Mouse (Mus musculus): ENCODE measurements around the gene Eprs. TPM values are rescaled to one million over a fixed set of nuclear protein-coding genes. Genes with fewer than 3 reads are reported as not detected.
A peak's percentile ranks its signal among the peaks of the same experiment; 100 is the strongest.

Gene Eprs
- polyA plus RNA-seq, 1 experiment from 2014 or later: 158 TPM

DNA sequence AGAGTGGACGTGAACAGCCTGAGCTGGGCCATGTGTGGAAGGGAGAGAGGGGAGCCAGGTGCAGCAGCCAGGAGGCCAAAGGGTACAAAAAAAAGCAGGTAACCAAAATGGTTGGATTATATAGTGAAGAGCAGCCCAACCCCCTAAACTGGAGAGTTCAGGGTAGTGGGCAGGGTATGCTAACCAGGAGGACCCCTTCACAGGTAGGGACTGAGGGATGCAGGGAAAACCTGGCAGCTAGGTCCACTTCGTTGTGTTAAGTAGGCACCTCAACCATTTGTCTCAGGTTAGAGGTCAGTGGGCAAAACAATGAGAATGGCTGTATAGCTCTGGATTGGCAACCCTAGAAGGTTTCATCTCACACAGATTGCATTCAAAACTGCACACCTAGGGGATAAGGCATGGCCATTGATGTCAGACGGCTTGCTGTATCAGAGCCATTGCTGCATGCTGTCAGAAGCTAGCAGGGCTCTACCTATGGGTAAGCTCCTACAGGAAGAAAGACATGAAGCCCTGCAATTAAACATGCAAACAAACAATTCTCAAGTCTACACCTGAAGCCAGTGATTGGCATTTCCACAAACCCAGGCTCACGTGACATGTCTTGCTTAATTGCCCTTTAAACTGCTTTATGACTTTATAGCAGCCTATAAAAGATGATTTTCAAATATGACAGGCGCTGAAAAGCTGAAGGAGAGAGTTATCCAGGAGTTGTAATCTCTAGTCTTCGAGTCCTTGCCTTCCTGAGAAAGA is 68.6 kb downstream of the Eprs start:
- no peak overlapping the region for H3K4me2 ChIP-seq (ENCODE audit: low read depth, low read length)
- ATAC-seq (ENCODE audit: low read depth): no peak
- peaks cover 24% of the 10 kb centered on the region for H3K36me3 ChIP-seq (ENCODE audit: control insufficient read depth, insufficient read depth, low read length)
- H3K4me3 ChIP-seq (ENCODE audit: low read depth, low read length): no peak overlapping the region
- H3K27me3 ChIP-seq (ENCODE audit: control insufficient read depth, insufficient read depth, low read length): no peaks in the 10 kb centered on the region
- WGBS: 74% methylated on average over 6 of the region's 6 CpGs
- no peak overlapping the region for H3K27ac ChIP-seq (ENCODE audit: low read depth, low read length)
- no peaks in the 10 kb centered on the region for H3K9me3 ChIP-seq (ENCODE audit: control insufficient read depth, low read length)
- H3K9ac ChIP-seq (replicated peaks; ENCODE audit: low read depth, low read length): no peak overlapping the region
- H3K4me1 ChIP-seq (ENCODE audit: control insufficient read depth, insufficient read depth, low read length): no peaks in the 10 kb centered on the region

DNA sequence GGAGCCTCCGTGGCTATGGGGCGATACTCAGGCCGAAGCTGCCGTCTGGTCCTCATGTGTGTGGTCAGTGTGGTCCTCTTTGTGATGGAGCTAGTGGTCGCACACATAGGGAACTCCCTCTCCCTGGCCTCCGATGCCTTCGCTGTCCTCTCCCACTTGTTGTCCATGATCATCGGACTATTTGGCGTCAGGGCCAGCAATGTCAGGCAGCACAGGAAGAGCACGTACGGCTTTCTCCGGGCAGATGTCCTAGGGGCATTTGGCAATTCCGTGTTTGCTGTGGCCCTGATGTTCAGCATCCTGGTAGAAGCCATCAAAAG is 69.1 kb downstream of the Eprs start:
- Histone ChIP-seq H3K4me1 (ENCODE audit: control insufficient read depth, insufficient read depth, low read length) (no peaks in the 10 kb centered on the region), H3K9me3 (ENCODE audit: control insufficient read depth, low read length) (no peaks in the 10 kb centered on the region), H3K4me3 (ENCODE audit: low read depth, low read length) (no peak overlapping the region), H3K27me3 (ENCODE audit: control insufficient read depth, insufficient read depth, low read length) (no peaks in the 10 kb centered on the region), H3K9ac (replicated peaks; ENCODE audit: low read depth, low read length) (no peak overlapping the region), H3K27ac (ENCODE audit: low read depth, low read length) (no peak overlapping the region), H3K4me2 (ENCODE audit: low read depth, low read length) (no peak overlapping the region), H3K36me3 (ENCODE audit: control insufficient read depth, insufficient read depth, low read length) (peaks cover 18% of the 10 kb centered on the region)
- WGBS: 84% methylated on average over 13 of the region's 13 CpGs
- ATAC-seq (ENCODE audit: low read depth): no peak

DNA sequence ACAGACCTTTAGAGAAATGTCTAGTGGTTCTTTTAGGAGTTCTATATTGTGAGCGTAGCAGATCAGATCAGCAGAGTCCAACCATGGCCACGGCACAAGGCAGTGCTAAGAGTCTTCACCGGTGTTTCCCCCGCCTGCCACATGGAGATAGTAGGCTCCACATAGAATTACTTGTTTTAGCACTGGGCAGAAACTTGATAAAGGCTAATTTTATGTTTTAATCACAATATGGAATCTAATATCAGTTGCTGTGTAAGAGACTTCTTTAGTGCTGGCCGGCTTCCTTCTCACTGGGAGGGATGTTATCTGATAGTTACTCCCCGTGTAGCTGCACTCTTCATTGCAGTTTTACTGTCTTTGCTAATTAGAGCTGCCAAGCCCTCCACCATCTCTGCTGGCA is 70.3 kb downstream of the Eprs start:
- WGBS: 65% methylated on average over 6 of the region's 6 CpGs
- Histone ChIP-seq H3K9me3 (ENCODE audit: control insufficient read depth, low read length) (no peaks in the 10 kb centered on the region), H3K36me3 (ENCODE audit: control insufficient read depth, insufficient read depth, low read length) (peaks cover 11% of the 10 kb centered on the region), H3K4me1 (ENCODE audit: control insufficient read depth, insufficient read depth, low read length) (0 out of 2 replicates have a peak, but pooled peaks cover 2% of the 10 kb centered on the region), H3K27ac (ENCODE audit: low read depth, low read length) (no peak overlapping the region), H3K4me2 (ENCODE audit: low read depth, low read length) (no peak overlapping the region), H3K27me3 (ENCODE audit: control insufficient read depth, insufficient read depth, low read length) (no peaks in the 10 kb centered on the region), H3K4me3 (ENCODE audit: low read depth, low read length) (no peak overlapping the region), H3K9ac (replicated peaks; ENCODE audit: low read depth, low read length) (no peak overlapping the region)
- ATAC-seq (ENCODE audit: low read depth): no peak

DNA sequence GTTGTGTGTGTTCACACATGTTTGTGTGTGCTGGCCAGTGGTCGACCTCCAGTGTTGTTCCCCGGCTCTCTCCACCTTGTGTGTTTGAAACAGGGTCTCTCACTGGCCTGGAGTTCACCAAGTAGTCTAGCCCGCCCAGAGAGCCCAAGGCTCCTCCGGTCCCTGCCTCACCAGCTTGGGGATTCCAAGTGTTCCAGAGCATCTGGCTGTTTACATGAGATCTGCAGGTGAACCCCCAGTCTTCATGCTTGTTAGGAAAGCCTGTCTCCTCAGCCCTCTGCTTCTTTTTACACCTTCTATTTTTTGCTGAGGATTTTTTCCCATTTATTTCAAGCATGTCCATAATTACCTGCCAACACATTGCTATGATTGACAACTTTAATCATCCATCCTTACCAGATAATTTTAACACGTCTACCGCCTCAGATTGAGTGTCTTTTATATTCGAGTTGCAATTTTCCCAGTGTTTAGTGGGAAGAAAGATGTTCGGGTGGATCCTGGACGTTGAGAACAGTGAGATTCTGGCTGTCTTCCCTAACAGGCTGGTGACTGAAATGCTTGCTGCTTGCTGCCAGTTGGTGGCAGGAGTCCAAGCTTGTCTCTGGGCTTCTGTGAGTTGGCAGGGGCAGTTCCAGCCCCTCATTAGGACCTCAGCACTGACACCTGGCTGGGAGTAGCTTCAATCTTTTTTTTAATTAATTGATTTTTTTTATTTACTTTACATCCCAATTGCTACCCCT is 76.2 kb downstream of the Eprs start:
- 54% methylated on average over 9 of the region's 9 CpGs for WGBS
- Histone ChIP-seq H3K9me3 (ENCODE audit: control insufficient read depth, low read length) (no peaks in the 10 kb centered on the region), H3K4me2 (ENCODE audit: low read depth, low read length) (no peak overlapping the region), H3K36me3 (ENCODE audit: control insufficient read depth, insufficient read depth, low read length) (no peaks in the 10 kb centered on the region), H3K4me3 (ENCODE audit: low read depth, low read length) (no peak overlapping the region), H3K27ac (ENCODE audit: low read depth, low read length) (no peak overlapping the region), H3K27me3 (ENCODE audit: control insufficient read depth, insufficient read depth, low read length) (no peaks in the 10 kb centered on the region), H3K9ac (replicated peaks; ENCODE audit: low read depth, low read length) (no peak overlapping the region), H3K4me1 (ENCODE audit: control insufficient read depth, insufficient read depth, low read length) (0 out of 2 replicates have a peak, but pooled peaks cover 2% of the 10 kb centered on the region)
- peak; percentile 61; the same call in 1 of the 2 replicates for ATAC-seq (ENCODE audit: low read depth)

DNA sequence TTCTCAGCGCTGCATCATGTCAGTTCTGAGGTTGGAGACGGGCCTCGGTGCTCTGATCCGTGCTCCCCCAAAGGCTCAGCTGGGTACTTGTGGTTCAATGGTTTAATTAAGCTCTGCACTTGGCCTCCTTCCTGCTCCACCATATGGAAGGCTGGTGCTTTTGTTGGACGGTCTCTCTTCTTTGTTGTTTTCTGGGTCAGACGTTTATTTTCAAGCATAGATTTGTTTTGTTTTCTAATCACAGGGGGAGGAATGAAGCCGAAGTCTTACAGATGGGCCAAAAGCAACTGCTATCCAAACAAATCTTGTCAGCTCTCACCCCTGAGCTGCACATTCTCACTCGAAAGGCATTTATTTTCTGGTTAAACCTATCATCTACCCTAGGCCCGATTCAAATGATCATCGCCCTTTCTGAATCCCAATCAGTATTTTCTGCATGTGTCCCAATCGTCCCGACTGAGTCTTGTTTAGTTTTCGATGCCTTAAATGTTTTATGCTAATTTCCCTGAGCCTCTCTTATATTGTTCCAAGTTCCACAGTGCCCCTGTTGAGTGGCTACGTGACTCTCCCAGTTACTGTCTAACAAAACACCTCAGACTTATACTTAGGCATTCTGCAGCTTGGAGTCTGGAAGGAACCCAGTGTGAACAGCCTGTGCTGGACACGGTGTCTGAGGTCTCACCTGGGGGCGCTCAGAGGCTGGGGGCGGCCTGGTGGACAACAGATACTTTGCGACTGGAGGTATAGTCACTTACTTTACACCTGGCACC is 79.0 kb downstream of the Eprs start:
- H3K4me1 ChIP-seq (ENCODE audit: control insufficient read depth, insufficient read depth, low read length): 0 out of 2 replicates have a peak, but pooled peaks cover 2% of the 10 kb centered on the region
- no peaks in the 10 kb centered on the region for H3K27me3 ChIP-seq (ENCODE audit: control insufficient read depth, insufficient read depth, low read length)
- H3K36me3 ChIP-seq (ENCODE audit: control insufficient read depth, insufficient read depth, low read length): no peaks in the 10 kb centered on the region
- no peak overlapping the region for H3K9ac ChIP-seq (replicated peaks; ENCODE audit: low read depth, low read length)
- 52% methylated on average over 18 of the region's 18 CpGs for WGBS
- H3K4me2 ChIP-seq (ENCODE audit: low read depth, low read length): no peak overlapping the region
- peak overlapping the region; percentile 34; the same call in 1 of the 2 replicates for H3K27ac ChIP-seq (ENCODE audit: low read depth, low read length)
- no peak overlapping the region for H3K4me3 ChIP-seq (ENCODE audit: low read depth, low read length)
- peak; percentile 71; the same call in 1 of the 2 replicates for ATAC-seq (ENCODE audit: low read depth)
- no peaks in the 10 kb centered on the region for H3K9me3 ChIP-seq (ENCODE audit: control insufficient read depth, low read length)

DNA sequence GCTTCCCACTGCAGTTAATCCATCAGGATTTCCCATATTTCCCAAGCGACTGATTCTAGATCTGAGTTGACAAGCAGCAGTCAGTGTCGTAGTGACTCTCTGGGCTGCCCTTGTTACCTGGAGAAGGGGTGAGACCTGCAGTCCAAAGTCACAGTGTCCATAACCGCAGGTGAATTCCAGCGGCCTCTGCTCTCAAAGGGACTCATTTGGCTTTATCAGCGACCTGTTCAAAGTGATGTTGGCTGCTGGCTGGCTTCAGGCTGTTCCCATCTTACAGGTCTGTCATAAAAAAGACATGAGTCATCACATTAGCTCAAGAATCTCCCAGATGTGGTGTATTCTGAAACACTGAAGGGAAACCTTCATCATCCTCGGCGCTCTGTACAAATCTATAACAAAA is 86.1 kb downstream of the Eprs start:
- Histone ChIP-seq H3K36me3 (ENCODE audit: control insufficient read depth, insufficient read depth, low read length) (no peaks in the 10 kb centered on the region), H3K27me3 (ENCODE audit: control insufficient read depth, insufficient read depth, low read length) (no peaks in the 10 kb centered on the region), H3K9ac (replicated peaks; ENCODE audit: low read depth, low read length) (no peak overlapping the region), H3K27ac (ENCODE audit: low read depth, low read length) (no peak overlapping the region), H3K9me3 (ENCODE audit: control insufficient read depth, low read length) (no peaks in the 10 kb centered on the region), H3K4me3 (ENCODE audit: low read depth, low read length) (no peak overlapping the region), H3K4me1 (ENCODE audit: control insufficient read depth, insufficient read depth, low read length) (no peaks in the 10 kb centered on the region), H3K4me2 (ENCODE audit: low read depth, low read length) (no peak overlapping the region)
- ATAC-seq (ENCODE audit: low read depth): no peak
- WGBS: 88% methylated on average over 7 of the region's 7 CpGs

DNA sequence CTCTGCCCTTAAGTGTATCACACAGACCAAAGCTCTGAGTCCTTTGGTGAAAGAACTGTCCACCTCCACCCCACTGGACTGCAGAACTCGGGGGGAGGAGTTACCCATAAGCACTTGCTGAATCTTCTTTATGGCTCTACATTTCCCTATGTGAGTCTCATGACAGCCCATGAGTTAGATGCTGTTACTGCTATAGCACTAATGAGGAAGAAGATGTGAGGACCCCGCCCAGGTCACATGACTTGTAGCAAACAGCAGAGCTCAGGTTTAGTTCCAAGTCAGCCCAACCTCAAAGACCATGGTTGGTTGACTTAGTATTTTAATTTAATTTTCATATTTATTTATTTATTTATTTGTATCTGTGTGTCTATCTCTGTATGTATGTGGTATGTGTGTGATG is 86.9 kb downstream of the Eprs start:
- H3K4me3 ChIP-seq (ENCODE audit: low read depth, low read length): no peak overlapping the region
- H3K4me2 ChIP-seq (ENCODE audit: low read depth, low read length): no peak overlapping the region
- H3K27me3 ChIP-seq (ENCODE audit: control insufficient read depth, insufficient read depth, low read length): no peaks in the 10 kb centered on the region
- no peak overlapping the region for H3K27ac ChIP-seq (ENCODE audit: low read depth, low read length)
- ATAC-seq (ENCODE audit: low read depth): no peak
- 77% methylated on average over 2 of the region's 2 CpGs for WGBS
- H3K4me1 ChIP-seq (ENCODE audit: control insufficient read depth, insufficient read depth, low read length): peaks cover 4% of the 10 kb centered on the region; the same call in 1 of the 2 replicates
- H3K9me3 ChIP-seq (ENCODE audit: control insufficient read depth, low read length): no peaks in the 10 kb centered on the region
- H3K36me3 ChIP-seq (ENCODE audit: control insufficient read depth, insufficient read depth, low read length): no peaks in the 10 kb centered on the region
- no peak overlapping the region for H3K9ac ChIP-seq (replicated peaks; ENCODE audit: low read depth, low read length)

DNA sequence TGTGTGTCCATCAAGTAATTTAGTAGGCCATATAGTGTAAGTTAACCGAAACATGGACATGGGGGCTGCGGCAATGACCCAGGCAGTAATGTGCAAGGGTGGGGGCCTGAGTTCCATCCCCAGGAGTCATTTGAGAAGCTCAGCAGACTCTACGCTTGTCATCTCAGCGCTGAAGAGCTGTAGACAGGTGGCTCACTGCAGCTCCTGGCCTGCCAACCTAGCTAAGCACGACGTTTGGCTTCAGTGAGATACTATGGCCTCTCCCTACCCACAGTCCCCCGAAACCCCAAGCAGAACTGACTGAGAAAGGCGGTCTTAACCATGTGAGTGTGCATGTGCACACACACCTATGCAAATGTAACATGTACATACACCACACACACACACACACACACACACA is 88.2 kb downstream of the Eprs start:
- no peak overlapping the region for H3K4me2 ChIP-seq (ENCODE audit: low read depth, low read length)
- no peak overlapping the region for H3K9ac ChIP-seq (replicated peaks; ENCODE audit: low read depth, low read length)
- H3K4me1 ChIP-seq (ENCODE audit: control insufficient read depth, insufficient read depth, low read length): peaks cover 4% of the 10 kb centered on the region; the same call in 1 of the 2 replicates
- no peaks in the 10 kb centered on the region for H3K9me3 ChIP-seq (ENCODE audit: control insufficient read depth, low read length)
- no peak overlapping the region for H3K27ac ChIP-seq (ENCODE audit: low read depth, low read length)
- H3K36me3 ChIP-seq (ENCODE audit: control insufficient read depth, insufficient read depth, low read length): no peaks in the 10 kb centered on the region
- WGBS: 89% methylated on average over 8 of the region's 8 CpGs
- 0 out of 2 replicates have a peak, but pooled peaks cover under 1% of the 10 kb centered on the region for H3K27me3 ChIP-seq (ENCODE audit: control insufficient read depth, insufficient read depth, low read length)
- no peak for ATAC-seq (ENCODE audit: low read depth)
- no peak overlapping the region for H3K4me3 ChIP-seq (ENCODE audit: low read depth, low read length)

Data from neural tube, embryonic 14.5 days (tissue).